Mouse (Mus musculus) spleen, adult 18-20 months (tissue): ENCODE measurements around the gene Nme6.

Experiments
- DNase-seq, 2 experiments: peaks; one replicate each; pipeline ENCODE4 v3.0.0; 2022; ENCODE audit warnings: mixed read lengths in 2 of 2

Gene Nme6

GRCm38 (mm10) chr9:109874797-109875691, 42.5 kb downstream of the Nme6 start, which contains the start of gene Cdc25a:
Cdc25a (plus strand) TSS chr9:109875579.
- peak; percentile 93 to 94 for DNase-seq

GRCm38 (mm10) chr9:109875695-109876601, 43.4 kb downstream of the Nme6 start:
- DNase-seq: peak in 1 of 2 experiments; percentile 58

GRCm38 (mm10) chr9:109876756-109877155, 44.2 kb downstream of the Nme6 start:
- no peak for DNase-seq

GRCm38 (mm10) chr9:109877666-109878065, 45.1 kb downstream of the Nme6 start:
- DNase-seq: no peak

GRCm38 (mm10) chr9:109879305-109879704, 46.8 kb downstream of the Nme6 start:
- DNase-seq: no peak

GRCm38 (mm10) chr9:109886259-109886658, 53.7 kb downstream of the Nme6 start:
- no peak for DNase-seq

- no peak for DNase-seq
Observed at GRCm38 (mm10) chr9:109887321-109887720, 54.8 kb downstream of the Nme6 start.

GRCm38 (mm10) chr9:109891501-109891900, 59.0 kb downstream of the Nme6 start:
- DNase-seq: no peak
